Mouse (Mus musculus): ENCODE data around the gene Slc7a8.
A peak's percentile ranks its signal among the peaks of the same experiment; 100 is the strongest.

Slc7a8 gene

GRCm38 (mm10) chr14:54737634-54738033 lies 44.1 kb downstream of the Slc7a8 start:
- DNase-seq (ENCODE audit: extremely low spot score, low spot score): no peak

GRCm38 (mm10) chr14:54736555-54737552 lies 44.9 kb downstream of the Slc7a8 start:
- no peak for DNase-seq (ENCODE audit: extremely low spot score, low spot score)

- no peak for DNase-seq (ENCODE audit: extremely low spot score, low spot score)
Measured at GRCm38 (mm10) chr14:54735221-54735620, 46.5 kb downstream of the Slc7a8 start.

- DNase-seq (ENCODE audit: extremely low spot score, low spot score): no peak
Measured at GRCm38 (mm10) chr14:54734004-54734403, 47.7 kb downstream of the Slc7a8 start.

- DNase-seq (ENCODE audit: extremely low spot score, low spot score): no peak
Measured at GRCm38 (mm10) chr14:54732206-54732605, 49.5 kb downstream of the Slc7a8 start.

- DNase-seq (ENCODE audit: extremely low spot score, low spot score): no peak
Measured at GRCm38 (mm10) chr14:54730305-54730704, 51.4 kb downstream of the Slc7a8 start.

- no peak for DNase-seq (ENCODE audit: extremely low spot score, low spot score)
Measured at GRCm38 (mm10) chr14:54728823-54729653, 52.7 kb downstream of the Slc7a8 start.

- DNase-seq (ENCODE audit: extremely low spot score, low spot score): no peak
Measured at GRCm38 (mm10) chr14:54727565-54727964, 54.2 kb downstream of the Slc7a8 start.

- no peak for DNase-seq (ENCODE audit: extremely low spot score, low spot score)
Measured at GRCm38 (mm10) chr14:54724049-54724448, 57.7 kb downstream of the Slc7a8 start.

- no peak for DNase-seq (ENCODE audit: extremely low spot score, low spot score)
Measured at GRCm38 (mm10) chr14:54721711-54722110, 60.0 kb downstream of the Slc7a8 start.

- no peak for DNase-seq (ENCODE audit: extremely low spot score, low spot score)
Measured at GRCm38 (mm10) chr14:54720654-54721350, 60.9 kb downstream of the Slc7a8 start.

- DNase-seq (ENCODE audit: extremely low spot score, low spot score): no peak
Measured at GRCm38 (mm10) chr14:54720041-54720440, 61.7 kb downstream of the Slc7a8 start.

GRCm38 (mm10) chr14:54715402-54715801 lies 66.3 kb downstream of the Slc7a8 start:
- DNase-seq (ENCODE audit: extremely low spot score, low spot score): no peak

GRCm38 (mm10) chr14:54714617-54715081 lies 67.1 kb downstream of the Slc7a8 start:
- peak; percentile 23 for DNase-seq (ENCODE audit: extremely low spot score, low spot score)

GRCm38 (mm10) chr14:54714121-54714520 lies 67.6 kb downstream of the Slc7a8 start:
- peak; percentile 75 for DNase-seq (ENCODE audit: extremely low spot score, low spot score)

- no peak for DNase-seq (ENCODE audit: extremely low spot score, low spot score)
Measured at GRCm38 (mm10) chr14:54712861-54713260, 68.9 kb downstream of the Slc7a8 start.

GRCm38 (mm10) chr14:54712074-54712473 lies 69.7 kb downstream of the Slc7a8 start, which contains the start of gene Cebpe:
TSS of gene Cebpe (minus strand) at chr14:54712174.
- no peak for DNase-seq (ENCODE audit: extremely low spot score, low spot score)

GRCm38 (mm10) chr14:54709054-54709453 lies 72.7 kb downstream of the Slc7a8 start:
- DNase-seq (ENCODE audit: extremely low spot score, low spot score): no peak

GRCm38 (mm10) chr14:54706589-54707320 lies 75.0 kb downstream of the Slc7a8 start:
- no peak for DNase-seq (ENCODE audit: extremely low spot score, low spot score)

- no peak for DNase-seq (ENCODE audit: extremely low spot score, low spot score)
Measured at GRCm38 (mm10) chr14:54705844-54706243, 75.9 kb downstream of the Slc7a8 start.

Measured in neural tube, embryonic 10.5 days (tissue).